Mouse (Mus musculus) intestine, embryonic 16.5 days (tissue): ENCODE results near the gene Trub2. TPM values are rescaled to one million over a fixed set of nuclear protein-coding genes. Genes with fewer than 3 reads are reported as not detected.

Experiments used
- ATAC-seq: fragments of 200-750 bp; cut with Nextera tagmentation; 2 replicates; pipeline ENCODE4 v1.8.0; 2017; ENCODE audit warnings: moderate TSS enrichment, moderate library complexity
- H3K27ac ChIP-seq: fragments of 300-500 bp; sonication (generic); 2 replicates; pipeline ENCODE4 v1.5.1; 2014; ENCODE audit warnings: mild to moderate bottlenecking, low read length
- H3K27me3 ChIP-seq: fragments of 300-500 bp; sonication (generic); replicated peaks from 2 replicates; pipeline ENCODE4 v1.6.1; 2014; ENCODE audit warnings: low read length, control low read depth, mixed read lengths; ENCODE audit not compliant: control insufficient read depth, insufficient read depth
- H3K36me3 ChIP-seq: fragments of 300-500 bp; sonication (generic); 2 replicates; pipeline ENCODE4 v1.6.1; 2014; ENCODE audit warnings: low read length, control low read depth; ENCODE audit not compliant: control insufficient read depth, insufficient read depth
- H3K4me1 ChIP-seq: fragments of 300-500 bp; sonication (generic); 2 replicates; pipeline ENCODE4 v1.6.1; 2014; ENCODE audit warnings: low read length, control low read depth, mixed read lengths; ENCODE audit not compliant: control insufficient read depth, insufficient read depth
- H3K4me2 ChIP-seq: fragments of 300-500 bp; sonication (generic); 2 replicates; pipeline ENCODE4 v1.6.1; 2014; ENCODE audit warnings: low read depth, low read length, control low read depth
- H3K4me3 ChIP-seq: fragments of 300-500 bp; sonication (generic); 2 replicates; pipeline ENCODE4 v1.5.1; 2014; ENCODE audit warnings: mild to moderate bottlenecking, low read length
- H3K9ac ChIP-seq: fragments of 300-500 bp; sonication (generic); 2 replicates; pipeline ENCODE4 v1.6.1; 2014; ENCODE audit warnings: low read depth, low read length
- H3K9me3 ChIP-seq: fragments of 300-500 bp; sonication (generic); 2 replicates; pipeline ENCODE4 v1.6.1; 2016; ENCODE audit warnings: low read length, control low read depth; ENCODE audit not compliant: control insufficient read depth
- WGBS: fragments of 180-500 bp; shearing (Covaris S2); extraction: QIAGEN DNeasy Blood & Tissue Kit; methylation state at CpG from one replicate; pipeline ENCODE4 v1.1.7; 2014; 5-methylcytosine and 5-hydroxymethylcytosine counted together
- polyA plus RNA-seq: library from polyadenylated mRNA; unstranded; fragments of >200 nt; fragmentation: Nextera tagmentation; extraction: Ambion mirVana; gene quantifications from 2 replicates; pipeline ENCODE4 v1.2.1, GENCODE M21; 2015

The Trub2 gene
- polyA plus RNA-seq = 37.5 and 38.0 TPM in 2 replicates

DNA sequence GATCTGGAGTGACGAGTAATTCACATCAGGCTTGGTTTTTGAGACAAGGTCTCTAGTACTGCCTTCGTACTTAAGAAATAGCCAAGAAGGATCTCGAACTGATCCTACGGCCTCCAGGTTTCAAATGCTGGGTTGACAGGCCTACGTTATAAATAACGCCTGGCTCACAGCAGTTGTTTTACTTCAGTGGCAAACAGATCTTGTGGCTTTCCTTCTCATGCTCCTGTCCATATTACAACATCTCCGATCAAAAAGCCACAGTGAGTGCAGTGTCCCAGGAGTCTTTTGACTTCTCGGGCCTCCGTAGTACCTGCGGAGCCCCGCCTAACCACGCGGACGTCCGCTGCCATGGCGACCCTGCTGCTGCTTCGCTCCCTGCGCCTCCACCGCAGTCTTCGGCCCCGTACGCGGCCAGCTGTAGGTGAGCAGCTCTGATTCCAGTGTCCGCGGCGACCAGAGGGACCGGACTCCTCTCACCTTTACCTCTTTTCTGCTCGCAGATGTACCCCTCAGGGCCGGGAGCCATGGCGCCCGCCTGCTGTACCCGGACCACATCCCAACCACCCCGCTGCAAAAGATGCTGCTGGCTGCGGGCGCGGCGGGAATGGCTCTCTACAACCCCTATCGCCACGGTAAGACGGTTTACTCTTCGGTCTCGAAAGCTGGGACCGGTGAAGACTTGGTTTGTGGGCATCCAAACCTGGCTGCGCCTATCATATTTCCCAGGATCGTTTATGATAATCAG lies at the start of gene Trub2:
Gene Trub2 (minus strand): TSS at position 566 of the 745 bp plus-strand sequence.
- H3K4me3 ChIP-seq = peak within 1 kb of the TSS; percentile 85
- H3K9ac ChIP-seq = peak within 1 kb of the TSS; percentile 82
- no peaks in the 10 kb centered on the region for H3K27me3 ChIP-seq
- ATAC-seq = peak; percentile 84
- H3K27ac ChIP-seq = peak within 1 kb of the TSS; percentile 84
- peaks cover 17% of the 10 kb centered on the region for H3K36me3 ChIP-seq
- peaks cover 13% of the 10 kb centered on the region for H3K4me1 ChIP-seq
- peak within 1 kb of the TSS; percentile 87 for H3K4me2 ChIP-seq
- WGBS = under 1% methylated on average over 45 of the region's 45 CpGs
- no peaks in the 10 kb centered on the region for H3K9me3 ChIP-seq

DNA sequence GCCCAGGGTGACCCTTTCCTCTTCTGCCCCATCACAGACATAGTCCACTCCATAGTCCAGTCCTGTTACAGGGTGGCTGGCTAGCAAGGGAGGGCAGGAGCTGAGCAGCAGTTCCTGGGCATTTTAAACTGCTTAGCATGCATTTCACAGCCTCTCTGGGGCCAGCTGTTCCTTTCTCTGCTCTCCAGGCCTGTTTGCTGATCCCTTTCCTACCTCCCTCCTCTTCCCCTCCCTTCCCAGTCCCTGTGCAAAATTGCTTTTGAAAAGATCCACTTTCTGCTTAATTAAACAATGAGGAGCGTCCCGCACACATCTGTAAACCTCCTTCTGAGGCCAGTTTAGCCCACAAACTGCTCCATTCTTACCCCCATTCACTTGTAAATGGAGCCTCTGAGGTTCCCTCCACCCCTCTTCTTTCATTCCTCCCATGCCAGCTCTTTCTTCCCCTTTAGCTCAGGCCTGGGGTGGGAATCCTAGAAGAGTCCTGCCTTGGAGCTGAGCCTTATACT lies 47.1 kb upstream of the Trub2 start:
- no peak overlapping the region for H3K27ac ChIP-seq
- ATAC-seq = no peak
- WGBS = 67% methylated on average over 2 of the region's 2 CpGs
- H3K4me3 ChIP-seq = no peak overlapping the region
- H3K4me2 ChIP-seq = no peak overlapping the region
- H3K9ac ChIP-seq = no peak overlapping the region
- no peaks in the 10 kb centered on the region for H3K4me1 ChIP-seq
- H3K27me3 ChIP-seq = no peaks in the 10 kb centered on the region
- H3K36me3 ChIP-seq = peaks cover 8% of the 10 kb centered on the region; the same call in 1 of the 2 replicates
- no peaks in the 10 kb centered on the region for H3K9me3 ChIP-seq

- no peak for ATAC-seq
- Histone ChIP-seq H3K9me3 (no peaks in the 10 kb centered on the region), H3K27ac (no peak overlapping the region), H3K4me3 (no peak overlapping the region), H3K4me2 (no peak overlapping the region), H3K27me3 (no peaks in the 10 kb centered on the region), H3K36me3 (peaks cover 8% of the 10 kb centered on the region; the same call in 1 of the 2 replicates), H3K4me1 (no peaks in the 10 kb centered on the region), H3K9ac (no peak overlapping the region)
- 92% methylated on average over 5 of the region's 5 CpGs for WGBS
Observed at GRCm38 (mm10) chr2:29833796-29834195, 45.5 kb upstream of the Trub2 start.

GRCm38 (mm10) chr2:29831106-29831505 lies 42.8 kb upstream of the Trub2 start:
- WGBS = 83% methylated on average over 4 of the region's 4 CpGs
- Histone ChIP-seq H3K27me3 (no peaks in the 10 kb centered on the region), H3K27ac (no peak overlapping the region), H3K4me3 (no peak overlapping the region), H3K9ac (no peak overlapping the region), H3K9me3 (no peaks in the 10 kb centered on the region), H3K4me1 (peaks cover 2% of the 10 kb centered on the region; the same call in 1 of the 2 replicates), H3K36me3 (peaks cover 6% of the 10 kb centered on the region; the same call in 1 of the 2 replicates), H3K4me2 (no peak overlapping the region)
- no peak for ATAC-seq

DNA sequence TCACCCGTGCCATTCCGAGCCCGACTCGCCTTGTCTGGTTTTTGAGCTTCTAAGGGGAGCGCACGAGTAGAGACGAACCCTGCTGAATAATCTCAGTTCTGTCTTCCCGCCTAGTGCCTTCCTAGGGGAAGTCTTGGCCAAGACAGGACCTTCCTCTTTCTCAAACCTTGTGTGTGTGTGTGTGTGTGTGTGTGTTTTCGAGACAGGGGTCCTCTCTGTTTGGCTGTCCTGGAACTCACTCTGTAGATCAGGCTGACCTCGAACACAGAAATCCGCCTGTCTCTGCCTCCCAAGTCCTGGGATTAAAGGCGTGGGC lies 39.4 kb upstream of the Trub2 start:
- ATAC-seq = no peak
- Histone ChIP-seq H3K4me2 (peak overlapping the region; percentile 73), H3K36me3 (no peaks in the 10 kb centered on the region; the same call in 1 of the 2 replicates), H3K4me3 (peak overlapping the region; percentile 79), H3K9ac (peak overlapping the region; percentile 84), H3K4me1 (peaks cover 3% of the 10 kb centered on the region; the same call in 1 of the 2 replicates), H3K9me3 (no peaks in the 10 kb centered on the region), H3K27me3 (no peaks in the 10 kb centered on the region), H3K27ac (peak overlapping the region; percentile 55; the same call in 1 of the 2 replicates)
- WGBS = 3% methylated on average over 12 of the region's 12 CpGs

DNA sequence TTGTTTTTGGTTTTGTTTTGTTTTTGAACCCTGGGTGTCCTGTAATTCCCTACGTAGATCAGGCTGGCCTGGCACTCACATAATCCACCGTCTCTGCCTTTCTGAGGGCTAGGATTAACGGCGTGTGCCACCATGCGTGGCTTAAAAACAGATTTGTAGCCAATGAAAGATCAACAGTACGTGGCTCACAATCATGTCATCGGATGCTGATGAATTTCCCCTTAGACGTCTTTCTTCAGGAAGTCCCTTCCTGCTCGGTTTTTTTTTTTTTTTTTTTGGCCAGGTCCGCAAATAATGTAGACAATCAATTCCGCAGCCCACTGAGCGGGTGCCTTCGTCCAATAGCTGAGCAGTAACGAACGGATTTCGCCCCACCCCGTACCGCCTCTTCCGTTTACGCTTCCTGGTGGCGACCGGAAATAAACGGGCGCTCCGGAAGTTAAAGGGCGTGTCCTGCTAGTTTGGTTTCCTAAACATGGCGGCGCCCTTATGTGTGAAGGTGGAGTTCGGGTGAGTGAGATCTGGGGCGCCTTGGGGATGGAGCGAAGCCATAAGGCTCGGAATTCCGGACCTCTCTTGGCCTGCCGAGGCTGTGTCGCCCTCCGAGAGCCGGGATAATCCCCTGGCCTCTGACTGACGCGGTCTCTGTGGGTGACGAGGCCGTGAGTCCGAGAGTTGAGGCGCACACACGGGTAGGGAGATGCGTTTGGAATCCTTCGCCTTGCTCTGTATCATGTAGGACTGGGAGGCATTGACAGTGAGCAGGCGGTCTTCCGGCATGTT lies 38.8 kb upstream of the Trub2 start:
- H3K4me2 ChIP-seq = peak overlapping the region; percentile 73
- under 1% methylated on average over 48 of the region's 48 CpGs for WGBS
- H3K9ac ChIP-seq = peak overlapping the region; percentile 84
- H3K9me3 ChIP-seq = no peaks in the 10 kb centered on the region
- no peaks in the 10 kb centered on the region; the same call in 1 of the 2 replicates for H3K36me3 ChIP-seq
- peak overlapping the region; percentile 97 for H3K27ac ChIP-seq
- no peaks in the 10 kb centered on the region for H3K27me3 ChIP-seq
- H3K4me1 ChIP-seq = peaks cover 3% of the 10 kb centered on the region; the same call in 1 of the 2 replicates
- ATAC-seq = peak; percentile 99
- H3K4me3 ChIP-seq = peak overlapping the region; percentile 79

GRCm38 (mm10) chr2:29826318-29826925 lies 38.1 kb upstream of the Trub2 start:
- H3K4me2 ChIP-seq = peak overlapping the region; percentile 57
- H3K4me1 ChIP-seq = peaks cover 3% of the 10 kb centered on the region; the same call in 1 of the 2 replicates
- H3K9me3 ChIP-seq = no peaks in the 10 kb centered on the region
- peak overlapping the region; percentile 77 for H3K9ac ChIP-seq
- no peaks in the 10 kb centered on the region; the same call in 1 of the 2 replicates for H3K36me3 ChIP-seq
- WGBS = 8% methylated on average over 11 of the region's 11 CpGs
- H3K27ac ChIP-seq = peak overlapping the region; percentile 97
- H3K4me3 ChIP-seq = peak overlapping the region; percentile 79
- ATAC-seq = peak; percentile 17; the same call in 1 of the 2 replicates
- H3K27me3 ChIP-seq = no peaks in the 10 kb centered on the region

DNA sequence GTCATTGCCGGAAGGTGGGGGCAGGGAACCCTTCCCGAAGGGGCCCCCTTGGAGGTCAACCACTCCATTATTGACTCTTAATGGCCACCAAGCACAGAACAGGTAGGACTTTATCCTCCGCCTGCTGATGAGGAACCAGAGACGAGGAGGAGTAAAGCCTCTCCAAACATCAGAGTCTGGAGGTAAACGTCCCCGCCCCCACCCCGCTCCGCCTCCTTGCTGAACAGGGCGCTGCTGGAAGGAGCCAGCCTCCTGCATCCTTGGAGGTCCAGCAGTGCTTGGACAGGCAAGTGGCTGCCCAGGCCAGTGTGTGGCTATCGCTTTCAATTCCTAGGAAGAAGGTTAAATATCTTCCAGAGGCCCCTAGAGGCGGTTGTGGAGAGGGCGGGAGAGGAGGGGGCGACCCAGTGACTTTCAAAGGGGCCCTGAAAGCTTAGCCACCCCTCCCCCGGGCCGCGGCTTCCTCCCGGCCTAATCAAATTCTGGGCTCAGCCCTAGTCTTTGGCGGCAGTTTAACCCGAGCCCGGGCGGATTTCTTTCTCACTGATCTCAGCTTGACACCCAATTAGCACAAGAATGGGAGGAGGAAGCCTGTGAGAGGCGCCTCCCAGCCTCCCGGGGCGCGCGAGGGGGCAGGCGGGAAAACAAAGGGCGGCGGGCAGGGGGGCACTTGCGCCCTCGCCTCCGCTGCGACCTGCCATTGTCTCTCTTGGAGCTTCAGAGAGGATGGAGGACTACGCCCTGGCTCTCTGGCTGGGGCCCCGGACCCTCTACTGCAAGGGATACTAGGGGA lies 31.9 kb upstream of the Trub2 start, which contains the start of gene Urm1:
Gene Urm1 (plus strand): TSS at position 51 of the 793 bp plus-strand sequence.
- Histone ChIP-seq H3K4me2 (peak within 1 kb of the TSS; percentile 60), H3K4me3 (peak within 1 kb of the TSS; percentile 57), H3K27ac (peak within 1 kb of the TSS; percentile 98), H3K27me3 (no peaks in the 10 kb centered on the region), H3K36me3 (no peaks in the 10 kb centered on the region), H3K9me3 (no peaks in the 10 kb centered on the region), H3K4me1 (peaks cover 13% of the 10 kb centered on the region), H3K9ac (peak within 1 kb of the TSS; percentile 73)
- under 1% methylated on average over 35 of the region's 35 CpGs for WGBS
- peak; percentile 87 for ATAC-seq
